Mouse (Mus musculus) CH12.LX (cell line): ENCODE results near the gene Dnaja3. TPM values are rescaled to one million over a fixed set of nuclear protein-coding genes. Genes with fewer than 3 reads are reported as not detected.

Experiments
- DNase-seq: peaks from one replicate; pipeline ENCODE4 v3.0.0-alpha.2; 2013; ENCODE audit errors: extremely low read depth
- H3K27ac ChIP-seq: 2 replicates; pipeline ENCODE4 v1.5.1; 2012; ENCODE audit warnings: low read depth, mild to moderate bottlenecking, control low read depth, moderate library complexity; ENCODE audit not compliant: insufficient read depth
- H3K27me3 ChIP-seq: replicated peaks from 2 replicates; pipeline ENCODE3; 2012; ENCODE audit warnings: inconsistent platforms
- H3K36me3 ChIP-seq, 2 experiments: replicated peaks in 1 of 2; 2 replicates each; pipeline versions ENCODE3 to v1.6.1; 2012; ENCODE audit warnings: inconsistent platforms in 1 of 2, low read length in 1 of 2, mild to moderate bottlenecking in 1 of 2, mixed read lengths in 1 of 2, moderate library complexity in 1 of 2; ENCODE audit not compliant: control insufficient read depth in 1 of 2, insufficient read depth in 1 of 2
- H3K4me1 ChIP-seq, 2 experiments: 2 replicates each; pipeline ENCODE4 v1.6.1; 2012; ENCODE audit warnings: inconsistent platforms in 1 of 2, moderate library complexity in 1 of 2; ENCODE audit not compliant: insufficient read depth in 2 of 2, control insufficient read depth in 1 of 2
- H3K4me2 ChIP-seq: 2 replicates; pipeline ENCODE4 v1.6.1; 2012; ENCODE audit warnings: low read depth, mild to moderate bottlenecking, control low read depth; ENCODE audit not compliant: poor library complexity, insufficient read depth, severe bottlenecking
- H3K4me3 ChIP-seq, 3 experiments: fragments of 150-350 bp in 1 of 3; sonication (generic) in 1 of 3; replicated peaks in 1 of 3; 2 replicates each; pipeline versions ENCODE3 to v1.5.1; 2011 to 2012; ENCODE audit warnings: low read depth in 2 of 3, low read length in 2 of 3, mild to moderate bottlenecking in 2 of 3, moderate library complexity in 2 of 3, control low read depth in 1 of 3, improper control_type of control experiment in 1 of 3, inconsistent platforms in 1 of 3, mixed read lengths in 1 of 3; ENCODE audit not compliant: poor library complexity in 1 of 3
- H3K79me2 ChIP-seq: replicated peaks from 2 replicates; pipeline ENCODE4 v1.6.1; 2012; ENCODE audit warnings: mild to moderate bottlenecking, moderate library complexity; ENCODE audit not compliant: control insufficient read depth, poor library complexity, insufficient read depth, severe bottlenecking; ENCODE audit errors: extremely low read depth
- H3K9ac ChIP-seq: 2 replicates; pipeline ENCODE4 v1.6.1; 2012; ENCODE audit warnings: low read depth, mild to moderate bottlenecking, control low read depth, moderate library complexity; ENCODE audit not compliant: insufficient read depth
- H3K9me3 ChIP-seq: replicated peaks from 2 replicates; pipeline ENCODE3; 2012; ENCODE audit warnings: low read length, inconsistent platforms, mixed read lengths
- CHD2 ChIP-seq: IDR thresholded peaks from 2 replicates; pipeline ENCODE4 v1.6.1; 2011; ENCODE audit warnings: low read length, improper control_type of control experiment
- CTCF ChIP-seq, 2 experiments: IDR thresholded peaks in 1 of 2; conservative IDR thresholded peaks in 1 of 2; 2 replicates each; pipeline ENCODE4 v1.5.1; 2011 to 2012; ENCODE audit warnings: low read depth in 2 of 2, low read length in 2 of 2, improper control_type of control experiment in 1 of 2, inconsistent platforms in 1 of 2, mild to moderate bottlenecking in 1 of 2, moderate library complexity in 1 of 2
- ELF1 ChIP-seq: IDR thresholded peaks from 2 replicates; pipeline ENCODE4 v1.6.1; 2014; ENCODE audit warnings: low read depth, mild to moderate bottlenecking, inconsistent platforms, low read length, improper control_type of control experiment
- EP300 ChIP-seq: IDR thresholded peaks from 2 replicates; pipeline ENCODE4 v1.6.1; 2011; ENCODE audit warnings: low read length, improper control_type of control experiment
- ETS1 ChIP-seq: conservative IDR thresholded peaks from 2 replicates; pipeline ENCODE4 v1.6.1; 2012; ENCODE audit warnings: low read depth, mild to moderate bottlenecking, inconsistent platforms, low read length, improper control_type of control experiment, moderate library complexity
- IRF4 ChIP-seq: IDR thresholded peaks from 2 replicates; pipeline ENCODE4 v1.6.1; 2014; ENCODE audit warnings: low read depth, mild to moderate bottlenecking, inconsistent platforms, low read length, improper control_type of control experiment
- JUN ChIP-seq: IDR thresholded peaks from 2 replicates; pipeline ENCODE4 v1.6.1; 2011; ENCODE audit warnings: low read depth, mild to moderate bottlenecking, low read length, improper control_type of control experiment, moderate library complexity; ENCODE audit not compliant: insufficient read depth
- KAT2A ChIP-seq: IDR thresholded peaks from 2 replicates; pipeline ENCODE4 v1.6.1; 2012; ENCODE audit warnings: low read length, improper control_type of control experiment, inconsistent platforms; ENCODE audit not compliant: insufficient replicate concordance
- MAX ChIP-seq: IDR thresholded peaks from 2 replicates; pipeline ENCODE4 v1.6.1; 2011; ENCODE audit warnings: low read length, improper control_type of control experiment
- MEF2A ChIP-seq: IDR thresholded peaks from 2 replicates; pipeline ENCODE4 v1.6.1; 2014; ENCODE audit warnings: low read depth, mild to moderate bottlenecking, inconsistent platforms, low read length, improper control_type of control experiment, borderline replicate concordance
- MYC ChIP-seq: IDR thresholded peaks from 2 replicates; pipeline ENCODE4 v1.6.1; 2011; ENCODE audit warnings: low read depth, mild to moderate bottlenecking, improper control_type of control experiment, low read length
- NRF1 ChIP-seq: IDR thresholded peaks from 2 replicates; pipeline ENCODE4 v1.6.1; 2014; ENCODE audit warnings: low read depth, mild to moderate bottlenecking, inconsistent platforms, low read length, improper control_type of control experiment, moderate library complexity
- POLR2A ChIP-seq: IDR thresholded peaks from 2 replicates; pipeline ENCODE4 v1.6.1; 2011; ENCODE audit warnings: low read depth, mild to moderate bottlenecking, improper control_type of control experiment, low read length
- RAD21 ChIP-seq: IDR thresholded peaks from 2 replicates; pipeline ENCODE4 v1.6.1; 2011; ENCODE audit warnings: low read depth, mild to moderate bottlenecking, low read length, improper control_type of control experiment, moderate library complexity
- RCOR1 ChIP-seq: conservative IDR thresholded peaks from 2 replicates; pipeline ENCODE4 v1.6.1; 2012; ENCODE audit warnings: low read depth, mild to moderate bottlenecking, inconsistent platforms, low read length, improper control_type of control experiment
- SIN3A ChIP-seq: IDR thresholded peaks from 2 replicates; pipeline ENCODE4 v1.6.1; 2012; ENCODE audit warnings: low read length, improper control_type of control experiment, inconsistent platforms
- TBP ChIP-seq: conservative IDR thresholded peaks from 2 replicates; pipeline ENCODE4 v1.6.1; 2011; ENCODE audit warnings: low read depth, low read length, improper control_type of control experiment
- TCF12 ChIP-seq: IDR thresholded peaks from 2 replicates; pipeline ENCODE4 v1.6.1; 2014; ENCODE audit warnings: low read depth, mild to moderate bottlenecking, inconsistent platforms, low read length, improper control_type of control experiment
- UBTF ChIP-seq: IDR thresholded peaks from 2 replicates; pipeline ENCODE4 v1.6.1; 2012; ENCODE audit warnings: low read depth, mild to moderate bottlenecking, inconsistent platforms, low read length, improper control_type of control experiment, moderate library complexity
- USF1 ChIP-seq: IDR thresholded peaks from 2 replicates; pipeline ENCODE4 v1.6.1; 2014; ENCODE audit warnings: low read depth, mild to moderate bottlenecking, inconsistent platforms, low read length, improper control_type of control experiment
- ZC3H11A ChIP-seq: IDR thresholded peaks from 2 replicates; pipeline ENCODE4 v1.6.1; 2012; ENCODE audit warnings: low read depth, mild to moderate bottlenecking, inconsistent platforms, low read length, improper control_type of control experiment
- ZMIZ1 ChIP-seq: IDR thresholded peaks from 2 replicates; pipeline ENCODE4 v1.6.1; 2012; ENCODE audit warnings: low read depth, mild to moderate bottlenecking, inconsistent platforms, low read length, improper control_type of control experiment
- ZNF384 ChIP-seq: IDR thresholded peaks from 2 replicates; pipeline ENCODE4 v1.6.1; 2012; ENCODE audit warnings: low read depth, low read length, improper control_type of control experiment, inconsistent platforms
- dilution Hi-C: fragments of 300-500 bp; cut with MboI; formaldehyde crosslinking; loops from 2 replicates; pipeline ENCODE4 v1.14.3; 2020; ENCODE audit warnings: low sequenced_read_pairs; ENCODE audit not compliant: extremely low pct_unique_long_range_greater_than_20kb, extremely low pct_ligation_motif_present
- in situ Hi-C: fragments of 300-500 bp; cut with MboI; formaldehyde crosslinking; loops from 3 replicates; pipeline ENCODE4 v1.14.3; 2019; ENCODE audit warnings: low sequenced_read_pairs, low pct_ligation_motif_present, low pct_unique_long_range_greater_than_20kb, mixed read lengths
- polyA plus RNA-seq: library from polyadenylated mRNA; unstranded; fragments of >175 nt; gene quantifications from 2 replicates; pipeline ENCODE4 v1.2.1, GENCODE M21; 2012; ENCODE audit warnings: low read depth; ENCODE audit not compliant: insufficient read length
- total RNA-seq, 2 experiments: library from RNA; depleted of rRNA; stranded (reverse); fragments of 300-350 nt in 1 of 2; fragments of >200 nt in 1 of 2; gene quantifications; 2 replicates each; pipeline ENCODE4 v1.2.3; 2012 to 2014

Dnaja3 gene
- total and polyA plus RNA-seq, 3 experiments = 56.6 to 85.3 (median 80.4) TPM

DNA sequence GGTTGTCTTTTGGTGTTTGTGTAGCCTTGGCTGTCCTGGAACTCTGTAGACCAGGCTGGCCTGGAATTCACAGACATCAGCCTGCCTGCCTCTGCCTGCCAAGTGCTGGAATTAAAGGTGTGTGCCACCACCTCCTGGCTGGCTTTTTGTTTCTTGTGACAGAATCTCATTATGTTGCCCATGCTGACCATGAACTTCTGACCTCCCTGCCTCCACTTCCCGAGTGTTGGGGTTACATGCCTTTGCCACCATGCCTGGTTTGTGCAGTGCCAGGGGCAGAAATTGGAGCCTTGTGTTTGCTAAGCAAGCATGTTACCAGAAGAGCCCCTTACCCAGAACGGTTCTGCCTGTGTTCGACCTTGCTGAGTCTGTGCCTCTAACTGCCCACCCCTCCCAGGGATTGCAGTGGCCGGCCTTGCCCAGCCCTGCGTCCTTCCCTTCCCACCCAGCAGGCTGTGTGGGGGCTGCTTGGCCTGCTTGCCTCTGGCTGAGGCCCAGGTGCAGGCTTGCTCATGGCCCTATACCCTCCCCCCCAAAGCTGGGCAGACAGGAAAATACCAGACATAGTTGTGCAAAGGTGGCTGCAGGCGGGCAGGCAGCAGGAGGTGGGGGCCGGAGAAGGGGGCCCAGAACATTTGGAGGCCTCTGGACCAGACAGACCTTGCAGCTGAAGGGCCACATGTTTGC, 36.9 kb upstream of the Dnaja3 start:
- H3K4me1 ChIP-seq = peaks cover 8 to 19% of the 10 kb centered on the region in 2 experiments; a peak in 3 of 4 replicates
- no peak for DNase-seq
- H3K4me2 ChIP-seq = no peak overlapping the region
- no peaks in the 10 kb centered on the region for H3K79me2 ChIP-seq
- no peak for TF ChIP-seq MAX
- TF ChIP-seq RAD21 = no peak
- no peak for TF ChIP-seq CTCF (conservative IDR thresholded peaks at IDR 0.05 in 1 of 2, IDR thresholded peaks at IDR 0.05 in 1 of 2; ENCODE audit: low read depth in 2 of 2, low read length in 2 of 2)
- no peak for TF ChIP-seq TCF12
- TF ChIP-seq MYC = no peak
- TF ChIP-seq POLR2A = no peak
- no peak for TF ChIP-seq TBP
- TF ChIP-seq IRF4 = no peak
- TF ChIP-seq EP300 = no peak
- TF ChIP-seq ETS1 = no peak
- no peak for TF ChIP-seq SIN3A
- no peak for TF ChIP-seq ELF1
- no peak for TF ChIP-seq ZNF384
- no peaks in the 10 kb centered on the region for H3K27me3 ChIP-seq
- no peak overlapping the region for H3K9ac ChIP-seq
- no peak overlapping the region for H3K4me3 ChIP-seq
- H3K36me3 ChIP-seq = no peaks in the 10 kb centered on the region
- in situ Hi-C loops (no loop called here), dilution Hi-C loops (no loop called here)
- no peaks in the 10 kb centered on the region for H3K9me3 ChIP-seq
- no peak overlapping the region for H3K27ac ChIP-seq

DNA sequence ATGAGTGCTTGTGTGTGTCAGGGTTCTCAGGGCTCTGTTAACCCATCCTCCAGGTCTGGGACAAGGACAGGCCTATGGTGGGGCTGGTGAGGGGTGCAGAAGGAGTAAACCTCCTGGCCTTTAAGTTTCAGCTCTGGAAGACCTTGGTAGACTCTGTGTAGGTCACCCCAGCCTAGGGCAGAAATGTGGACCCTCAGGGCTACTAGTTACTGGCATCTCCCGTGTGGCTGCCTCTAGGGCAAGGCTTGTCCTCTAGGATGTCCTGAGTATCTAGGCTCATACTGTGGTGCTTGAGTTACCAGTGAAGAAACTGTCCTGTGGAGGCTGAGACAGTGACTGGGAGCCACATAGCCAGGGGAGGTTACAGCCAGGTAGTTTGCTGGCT, 36.3 kb upstream of the Dnaja3 start:
- Histone ChIP-seq H3K27ac (no peak overlapping the region), H3K4me3 (no peak overlapping the region), H3K36me3 (peaks cover 0 to under 1% of the 10 kb centered on the region in 2 experiments), H3K79me2 (no peaks in the 10 kb centered on the region), H3K9ac (no peak overlapping the region), H3K9me3 (no peaks in the 10 kb centered on the region), H3K27me3 (no peaks in the 10 kb centered on the region), H3K4me1 (peaks cover 8 to 14% of the 10 kb centered on the region in 2 experiments; a peak in 3 of 4 replicates), H3K4me2 (no peak overlapping the region)
- in situ Hi-C loops = no loop called here
- dilution Hi-C loops = no loop called here
- DNase-seq = no peak
- TF ChIP-seq USF1 (no peak), ELF1 (no peak), KAT2A (no peak), RCOR1 (no peak), UBTF (no peak), NRF1 (no peak), JUN (no peak), ZC3H11A (no peak), MYC (no peak), CHD2 (no peak), ZMIZ1 (no peak), ZNF384 (no peak), MAX (no peak), MEF2A (no peak)
